Mouse (Mus musculus): ENCODE measurements around the gene Gm9903.

Gm9903 gene

GRCm38 (mm10) chr5:33651017-33651416, 21.3 kb downstream of the Gm9903 start:
- DNase-seq: no peak

DNA sequence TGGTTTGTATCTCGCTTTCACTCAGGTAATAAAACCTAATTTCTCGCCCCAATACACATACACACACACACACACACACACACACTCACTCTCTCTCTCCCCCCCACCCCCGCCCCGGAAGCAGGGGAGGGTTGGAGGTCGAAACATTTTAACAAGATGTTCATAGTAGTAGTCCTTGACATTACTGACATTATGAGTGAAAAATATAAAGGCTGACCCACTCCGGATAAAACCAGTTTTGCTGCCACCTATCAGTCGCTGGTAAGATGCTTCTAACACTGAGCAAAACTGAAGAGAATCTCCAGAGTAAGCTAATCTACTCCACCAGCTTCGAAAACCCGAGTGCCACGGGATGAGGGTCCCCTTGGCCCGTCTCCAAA, 21.8 kb downstream of the Gm9903 start:
- DNase-seq: no peak

GRCm38 (mm10) chr5:33651921-33652782, 22.4 kb downstream of the Gm9903 start, which contains the start of gene Slbp:
Gene Slbp (minus strand): TSS chr5:33652574.
- peak; percentile 100 for DNase-seq

- no peak for DNase-seq
These were observed 23.1 kb downstream of the Gm9903 start for GRCm38 (mm10) chr5:33652783-33653173.

DNA sequence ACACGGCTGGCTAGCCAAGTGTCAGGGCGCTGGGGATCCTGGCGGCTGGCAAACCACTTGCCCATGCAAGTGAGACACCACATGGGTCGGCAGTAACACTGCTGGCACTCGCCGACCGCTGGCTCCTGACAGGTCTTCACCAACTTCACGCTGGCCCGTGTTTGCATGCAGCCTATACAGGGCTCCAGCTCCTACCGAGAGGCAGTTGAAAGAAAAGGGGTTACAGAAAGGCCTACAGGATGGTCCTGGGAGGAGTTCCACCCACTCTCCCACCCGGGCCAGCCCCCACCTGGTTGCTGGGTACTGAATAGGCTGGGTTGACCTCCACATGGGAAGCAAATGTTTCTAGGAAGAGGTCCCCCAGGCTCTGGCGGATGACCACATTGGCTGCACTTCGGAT, 24.7 kb downstream of the Gm9903 start:
- DNase-seq: peak; percentile 93

- DNase-seq: no peak
These were observed 25.6 kb downstream of the Gm9903 start for GRCm38 (mm10) chr5:33655251-33655840.

GRCm38 (mm10) chr5:33656739-33657138, 27.0 kb downstream of the Gm9903 start:
- DNase-seq: no peak

DNA sequence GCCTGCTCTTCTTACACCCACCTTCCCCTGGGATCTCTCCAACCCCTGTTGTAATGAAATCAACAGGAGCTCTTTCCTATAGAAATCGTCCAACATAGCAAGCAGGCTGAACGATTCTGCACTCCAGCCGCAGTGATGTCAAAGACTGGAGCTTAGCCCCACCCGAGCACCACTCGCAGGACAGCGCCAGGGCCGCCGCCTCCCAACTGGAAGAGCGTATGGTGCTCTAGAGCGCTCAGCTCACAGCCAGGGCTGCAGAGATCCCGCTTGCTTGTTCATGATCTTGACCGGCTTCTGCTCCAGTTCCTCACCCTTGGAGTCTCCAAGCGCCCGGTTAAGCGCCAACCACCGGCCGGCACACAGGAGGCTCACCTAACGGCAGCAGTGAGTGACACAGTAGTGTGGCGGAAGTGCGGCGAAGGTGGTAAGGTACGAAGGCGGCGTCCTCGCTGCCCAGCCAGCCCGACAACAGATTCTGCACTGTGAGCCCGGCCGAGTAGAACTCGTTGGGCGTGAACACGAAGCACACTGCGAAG, 27.6 kb downstream of the Gm9903 start:
- no peak for DNase-seq

- peak; percentile 100 for DNase-seq
These were observed 28.3 kb downstream of the Gm9903 start, which contains the start of the genes Tacc3 and Tmem129 for GRCm38 (mm10) chr5:33657787-33658663. Gene Tacc3 (plus strand): TSS chr5:33658128. Gene Tmem129 (minus strand): TSS chr5:33658416.

DNA sequence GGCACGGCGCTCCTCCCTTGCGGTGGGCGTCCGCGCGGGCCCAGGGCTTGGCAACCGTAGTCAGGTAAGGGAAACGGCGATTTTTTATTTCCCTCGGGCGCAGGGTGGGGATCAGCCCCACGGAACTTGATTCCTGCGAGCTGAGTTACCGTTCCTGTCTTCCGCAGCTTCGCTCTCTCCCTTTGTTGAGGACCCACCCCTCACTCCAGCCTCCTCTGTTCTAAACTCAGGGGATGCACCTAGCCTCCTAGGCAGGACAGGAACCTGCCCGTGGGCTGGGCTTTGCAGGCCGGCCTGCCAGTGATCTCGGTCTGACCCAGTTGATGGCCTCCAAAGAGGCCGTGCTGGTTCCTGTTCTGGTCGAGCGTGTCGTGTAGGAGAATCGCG, 28.9 kb downstream of the Gm9903 start:
- DNase-seq: no peak

- no peak for DNase-seq
These were observed 38.5 kb downstream of the Gm9903 start for GRCm38 (mm10) chr5:33668223-33668622.

GRCm38 (mm10) chr5:33671659-33672058, 41.9 kb downstream of the Gm9903 start:
- DNase-seq: no peak

DNA sequence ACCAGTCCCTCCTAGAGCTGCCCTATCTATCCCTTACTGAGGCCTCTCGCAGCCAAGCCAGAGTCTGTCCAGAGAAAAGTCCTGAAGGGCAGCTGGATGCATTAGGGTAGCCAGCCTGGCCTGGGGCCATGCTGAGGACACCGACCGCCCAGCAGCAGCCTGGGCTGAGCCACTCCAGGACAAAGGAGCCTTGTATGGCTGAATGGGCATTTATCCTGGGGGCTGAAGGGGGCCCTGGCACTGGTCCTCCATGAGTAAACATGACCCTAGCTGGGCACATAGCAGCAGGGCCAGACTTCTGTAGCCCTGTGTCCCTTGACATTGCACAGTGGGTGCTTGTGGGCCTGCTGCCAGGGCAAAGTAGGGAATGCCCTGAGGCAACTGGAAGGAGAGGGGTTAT, 44.7 kb downstream of the Gm9903 start:
- DNase-seq: peak; percentile 92

DNA sequence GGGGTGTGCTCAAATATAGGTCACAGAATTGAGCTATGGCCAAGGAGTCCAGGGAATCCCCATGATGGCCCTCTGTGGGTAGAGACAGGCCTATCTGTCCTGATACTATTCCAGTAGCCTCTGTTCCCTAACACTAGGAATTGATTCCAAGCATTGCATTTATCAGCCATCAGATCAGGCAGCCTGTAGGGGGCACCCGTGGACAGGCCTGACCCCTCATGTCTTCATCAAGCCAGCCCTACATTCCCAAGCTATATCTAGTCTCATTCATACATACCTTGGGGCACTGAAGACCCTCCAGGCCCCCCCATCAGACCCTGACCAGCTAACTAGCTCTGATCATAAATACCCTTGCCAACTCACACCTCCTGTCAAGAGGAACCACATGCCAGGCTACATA, 46.2 kb downstream of the Gm9903 start:
- no peak for DNase-seq

DNA sequence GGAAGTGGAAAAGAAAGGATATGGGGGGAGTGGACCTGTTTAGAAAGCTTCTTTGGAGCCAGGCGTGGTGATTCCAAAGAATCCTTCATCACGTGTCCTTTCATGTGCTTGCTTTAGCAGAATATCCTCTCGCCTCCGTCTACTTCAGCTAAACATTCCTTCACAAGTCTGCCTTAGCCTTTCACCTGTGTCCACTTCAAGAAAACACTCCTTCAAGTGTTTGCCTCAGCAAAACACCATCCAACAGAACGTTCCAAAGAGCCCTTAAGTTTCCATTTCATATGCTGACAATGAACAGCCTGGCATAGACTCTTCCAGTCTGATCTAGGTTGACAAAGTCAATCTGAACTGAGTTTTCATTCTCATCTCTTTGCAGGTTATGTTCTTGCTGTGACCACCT, 48.5 kb downstream of the Gm9903 start:
- DNase-seq: no peak

DNA sequence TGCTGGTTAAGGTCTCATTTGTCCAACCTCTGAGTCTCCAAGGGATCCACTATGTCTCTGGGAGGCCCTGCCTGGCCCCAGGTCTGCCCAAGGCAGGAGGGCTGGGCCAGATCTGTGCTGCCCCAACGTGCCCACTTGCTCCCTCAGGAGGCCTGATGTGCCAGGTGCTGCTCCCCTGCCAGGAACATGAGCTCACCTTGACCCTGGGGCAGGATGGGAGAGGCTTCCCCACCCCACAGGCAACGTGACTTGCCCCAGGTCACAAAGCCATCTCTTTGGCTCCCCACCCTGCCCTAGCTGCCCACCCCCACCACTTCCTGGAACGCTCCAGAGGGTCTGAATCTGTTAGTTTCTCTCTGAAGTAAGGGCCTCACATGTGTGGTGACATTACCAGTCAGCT, 51.3 kb downstream of the Gm9903 start:
- peak; percentile 93 for DNase-seq
